Mouse (Mus musculus) embryonic fibroblast, embryonic 13.5 days (primary cell): ENCODE measurements at regions not wholly inside any gene's neighbourhood (a gene's known extent, or its start where the extent isn't known, plus 50 kb on each side); places are given as distances from the start of the nearest gene placed in this dataset.

Experiments
- CTCF ChIP-seq: IDR thresholded peaks from 2 replicates; pipeline ENCODE4 v1.5.1; 2011; ENCODE audit warnings: mild to moderate bottlenecking, control low read depth, low read length, moderate library complexity, borderline replicate concordance; ENCODE audit not compliant: insufficient read depth
- POLR2A ChIP-seq: IDR thresholded peaks from 2 replicates; pipeline ENCODE4 v1.6.1; 2011; ENCODE audit warnings: low read depth, mild to moderate bottlenecking, control low read depth, low read length, moderate library complexity

DNA sequence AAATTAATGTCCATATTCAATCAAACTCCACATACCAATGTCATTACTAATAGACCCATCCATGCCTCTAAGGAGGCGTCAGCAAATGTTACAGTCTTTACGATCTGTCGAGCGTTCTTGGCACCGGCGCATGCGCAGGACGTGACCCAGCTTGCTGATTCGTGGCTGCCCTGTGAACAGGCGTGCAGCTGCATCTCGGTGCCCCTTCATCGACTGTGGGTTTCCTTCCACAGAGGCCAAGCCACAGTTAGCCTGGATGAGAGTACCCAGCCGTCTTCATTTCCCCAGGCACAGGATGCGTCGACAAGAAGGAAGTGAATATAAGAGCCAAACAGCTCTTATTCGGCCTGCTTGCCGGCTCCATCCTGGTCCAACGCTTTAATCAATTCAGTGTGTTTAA lies 193.8 kb upstream of the Jarid2 start:
- no peak for TF ChIP-seq CTCF
- TF ChIP-seq POLR2A: no peak
